Comparison of ENCODE assay signal across 29 mouse cellular contexts in the genomic region with DNA sequence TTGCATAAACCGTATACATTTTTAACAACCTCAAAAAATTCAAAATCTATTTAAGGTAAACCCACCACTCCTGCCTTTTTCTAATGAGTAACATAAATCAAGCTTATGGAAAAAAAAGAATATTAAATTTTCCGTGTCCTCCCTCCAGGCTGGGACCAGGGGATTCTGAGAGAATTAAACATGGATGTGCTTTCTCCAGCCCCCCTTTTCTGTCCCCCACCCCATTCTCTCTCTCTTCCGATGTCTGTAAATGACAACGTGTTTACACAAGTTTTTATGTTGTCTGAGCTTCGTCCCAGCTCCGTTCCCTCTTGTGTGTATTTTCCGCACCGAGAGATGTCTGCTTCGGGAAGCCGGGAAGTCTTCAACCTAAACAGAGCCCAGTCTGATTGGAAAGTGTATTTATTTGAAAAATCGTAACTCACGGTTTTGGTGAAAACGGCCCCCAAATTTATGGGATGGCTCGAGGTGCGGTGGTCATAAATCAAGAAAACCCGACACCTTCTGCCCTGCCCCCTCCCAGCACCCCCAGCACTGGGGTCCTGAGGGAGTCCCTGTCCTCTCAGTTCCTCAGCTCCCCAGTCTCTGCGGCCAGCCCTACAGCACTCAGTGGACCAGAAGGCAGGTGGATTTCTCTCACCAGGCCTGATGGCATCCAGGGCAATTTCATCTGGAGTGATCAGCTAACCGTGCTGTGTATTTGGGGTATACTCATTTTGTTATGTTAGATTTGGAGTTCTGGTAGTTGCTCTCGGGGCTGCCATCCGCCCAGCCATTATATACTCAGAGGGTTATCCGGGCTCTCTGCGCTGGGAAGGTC. TPM values are rescaled to one million over a fixed set of nuclear protein-coding genes. Genes with fewer than 3 reads are reported as not detected.
DNase-seq lines count a peak whose midpoint lies in the region; ATAC-seq lines count a peak whose summit lies in the region.
"Had no signal": no experiment of that assay in that cellular context is flagged by ENCODE, and none has a peak within 500 bp of the region (broad histone marks: within the 10 kb centered on the region; RNA-seq: fewer than 3 reads in every experiment).

No protein-coding gene starts in this region.

- H3K9me3 ChIP-seq in heart, embryonic 13.5 days = no peaks in the 10 kb centered on the region
- no peaks in the 10 kb centered on the region for H3K9me3 ChIP-seq in midbrain, embryonic 10.5 days (replicated peaks)
- H3K9me3 ChIP-seq in midbrain, embryonic 15.5 days = no peaks in the 10 kb centered on the region
- H3K9me3 ChIP-seq in intestine, embryonic 15.5 days = no peaks in the 10 kb centered on the region
- H3K9me3 ChIP-seq in limb, embryonic 11.5 days (ENCODE audit: control insufficient read depth, low read length) = no peaks in the 10 kb centered on the region
- H3K9me3 ChIP-seq: forebrain, embryonic 13.5 days; G1E; heart, embryonic 15.5 days; liver, embryonic 15.5 days; lung, embryonic 15.5 days; megakaryocyte, embryonic 14.5 days had no signal

- ATAC-seq in heart, embryonic 13.5 days (ENCODE audit: extremely low read depth, insufficient number of reproducible peaks, low FRiP score, low TSS enrichment) = no peak
- no peak for ATAC-seq in midbrain, embryonic 15.5 days (replicated peaks)
- no peak; the same call in 1 of the 2 replicates for ATAC-seq in intestine, embryonic 15.5 days
- ATAC-seq in limb, embryonic 11.5 days (ENCODE audit: insufficient number of reproducible peaks, low FRiP score, low TSS enrichment, low read depth) = no peak
- ATAC-seq: forebrain, embryonic 13.5 days had no signal

- H3K9ac ChIP-seq in heart, embryonic 13.5 days = peak overlapping the region; percentile 33; the same call in 1 of the 2 replicates
- H3K9ac ChIP-seq in midbrain, embryonic 15.5 days = no peak overlapping the region
- no peak overlapping the region for H3K9ac ChIP-seq in intestine, embryonic 15.5 days
- H3K9ac ChIP-seq in limb, embryonic 11.5 days (ENCODE audit: low read length) = no peak overlapping the region
- H3K9ac ChIP-seq: forebrain, embryonic 13.5 days; liver, embryonic 15.5 days; lung, embryonic 15.5 days had no signal

- H3K4me3 ChIP-seq in heart, embryonic 13.5 days = no peak overlapping the region
- H3K4me3 ChIP-seq in midbrain, embryonic 10.5 days = no peak overlapping the region
- no peak overlapping the region for H3K4me3 ChIP-seq in midbrain, embryonic 15.5 days
- H3K4me3 ChIP-seq in intestine, embryonic 15.5 days (replicated peaks) = no peak overlapping the region
- H3K4me3 ChIP-seq in limb, embryonic 11.5 days (ENCODE audit: low read depth, low read length) = no peak overlapping the region
- H3K4me3 ChIP-seq: forebrain, embryonic 13.5 days; liver, embryonic 15.5 days; lung, embryonic 15.5 days; megakaryocyte, embryonic 14.5 days had no signal

- 27% methylated on average over 22 of the region's 22 CpGs for WGBS in heart, embryonic 13.5 days
- 4% methylated on average over 22 of the region's 22 CpGs for WGBS in midbrain, embryonic 10.5 days
- 4% methylated on average over 22 of the region's 22 CpGs for WGBS in midbrain, embryonic 15.5 days
- 13% methylated on average over 22 of the region's 22 CpGs for WGBS in intestine, embryonic 15.5 days
- WGBS in limb, embryonic 11.5 days = 4% methylated on average over 22 of the region's 22 CpGs

- no peak overlapping the region for H3K4me2 ChIP-seq in heart, embryonic 13.5 days
- no peak overlapping the region for H3K4me2 ChIP-seq in midbrain, embryonic 15.5 days
- no peak overlapping the region; the same call in 1 of the 2 replicates for H3K4me2 ChIP-seq in intestine, embryonic 15.5 days (replicated peaks)
- H3K4me2 ChIP-seq in limb, embryonic 11.5 days (ENCODE audit: low read depth, severe bottlenecking) = peak overlapping the region; percentile 18; the same call in 1 of the 2 replicates
- H3K4me2 ChIP-seq: forebrain, embryonic 13.5 days; liver, embryonic 15.5 days; lung, embryonic 15.5 days had no signal

- H3K27ac ChIP-seq in heart, embryonic 13.5 days (replicated peaks) = no peak overlapping the region
- no peak overlapping the region for H3K27ac ChIP-seq in midbrain, embryonic 10.5 days (replicated peaks)
- no peak overlapping the region for H3K27ac ChIP-seq in midbrain, embryonic 15.5 days
- peak overlapping the region; percentile 56; the same call in 1 of the 2 replicates for H3K27ac ChIP-seq in intestine, embryonic 15.5 days
- H3K27ac ChIP-seq in limb, embryonic 11.5 days (replicated peaks; ENCODE audit: low read depth, low read length) = no peak overlapping the region
- H3K27ac ChIP-seq: forebrain, embryonic 13.5 days; heart, embryonic 15.5 days; liver, embryonic 15.5 days; lung, embryonic 15.5 days had no signal

- intact Hi-C loops in heart, postnatal 10 days (cut with DNase I) = no loop called here

- no peaks in the 10 kb centered on the region for H3K36me3 ChIP-seq in heart, embryonic 13.5 days
- no peaks in the 10 kb centered on the region for H3K36me3 ChIP-seq in midbrain, embryonic 10.5 days
- no peaks in the 10 kb centered on the region for H3K36me3 ChIP-seq in midbrain, embryonic 15.5 days (replicated peaks)
- H3K36me3 ChIP-seq in intestine, embryonic 15.5 days = no peaks in the 10 kb centered on the region
- H3K36me3 ChIP-seq in limb, embryonic 11.5 days (ENCODE audit: control insufficient read depth, insufficient read depth, low read length) = no peaks in the 10 kb centered on the region
- H3K36me3 ChIP-seq: G1E; heart, embryonic 15.5 days; liver, embryonic 15.5 days; lung, embryonic 15.5 days had no signal

- H3K27me3 ChIP-seq in heart, embryonic 13.5 days (replicated peaks) = peaks cover 94% of the 10 kb centered on the region
- peaks cover 100% of the 10 kb centered on the region for H3K27me3 ChIP-seq in midbrain, embryonic 10.5 days (ENCODE audit: low read depth, poor library complexity, severe bottlenecking)
- peaks cover 83% of the 10 kb centered on the region for H3K27me3 ChIP-seq in midbrain, embryonic 15.5 days (replicated peaks)
- H3K27me3 ChIP-seq in intestine, embryonic 15.5 days (replicated peaks) = peaks cover 59% of the 10 kb centered on the region
- peaks cover 70% of the 10 kb centered on the region for H3K27me3 ChIP-seq in limb, embryonic 11.5 days (ENCODE audit: control insufficient read depth, insufficient read depth, low read length)

- H3K4me1 ChIP-seq in heart, embryonic 13.5 days = peaks cover 28% of the 10 kb centered on the region
- peaks cover 19% of the 10 kb centered on the region for H3K4me1 ChIP-seq in midbrain, embryonic 10.5 days
- peaks cover 24% of the 10 kb centered on the region for H3K4me1 ChIP-seq in midbrain, embryonic 15.5 days
- H3K4me1 ChIP-seq in intestine, embryonic 15.5 days (replicated peaks) = peaks cover 13% of the 10 kb centered on the region
- H3K4me1 ChIP-seq in limb, embryonic 11.5 days (ENCODE audit: control insufficient read depth, insufficient read depth, low read length) = peaks cover 22% of the 10 kb centered on the region
- H3K4me1 ChIP-seq: liver, embryonic 15.5 days had no signal

- no peak for DNase-seq in heart, postnatal 10 days
- DNase-seq in midbrain, embryonic 10.5 days (ENCODE audit: low spot score) = peak; percentile 48
- peak; percentile 57 for DNase-seq in limb, embryonic 11.5 days (ENCODE audit: low spot score)
- no peak for DNase-seq in cerebellum, postnatal 25 days
- DNase-seq: adrenal gland, adult 2 months; B cell, adult 2 months; cerebellum, adult 11-12 months; cerebellum, postnatal 10 days; gastrocnemius, postnatal 36 days; layer of hippocampus, adult 9-11 months; liver; lung, postnatal 36 days had no signal

RNA-seq across cellular contexts. Expression of gene Hand1, which starts 5.5 kb away (rescaled TPM):
- polyA plus RNA-seq in heart, embryonic 13.5 days (2015; fragmentation: Nextera tagmentation; extraction: Ambion mirVana) = 19.7 and 24.3 TPM in 2 replicates
- total RNA-seq in heart, postnatal 10 days (2021) = under 1 TPM in 1 of 2 experiments, not detected in 1; 0.15 TPM
- 0.15 TPM in 1 of 2 replicates, not detected in the other for polyA plus RNA-seq in midbrain, embryonic 10.5 days (2016; fragmentation: Nextera tagmentation; extraction: Ambion mirVana)
- polyA plus RNA-seq in midbrain, embryonic 15.5 days (2015; fragmentation: Nextera tagmentation; extraction: Ambion mirVana) = not detected in 2 replicates
- 25.9 and 27.5 TPM in 2 replicates for polyA plus RNA-seq in intestine, embryonic 15.5 days (2015; fragmentation: Nextera tagmentation; extraction: Ambion mirVana)
- 2.6 and 3.0 TPM in 2 replicates for polyA plus RNA-seq in limb, embryonic 11.5 days (2014; fragmentation: Nextera tagmentation; extraction: Ambion mirVana)
- total RNA-seq: CH12.LX; G1E; gastrocnemius, adult 18-20 months; gastrocnemius, postnatal 36 days; hematopoietic stem cell, adult 5-6 weeks; left cerebral cortex, adult 18-20 months; left cerebral cortex, postnatal 25 days; monocyte, adult 5-6 weeks had no signal
- polyA plus RNA-seq: forebrain, embryonic 13.5 days; G1E; kidney, embryonic 14.5 days; spleen, adult 2 months had no signal

RNA-seq across cellular contexts. Expression of gene Sap30l, which starts 36.6 kb away (rescaled TPM):
- polyA plus RNA-seq in heart, embryonic 13.5 days (2015; fragmentation: Nextera tagmentation; extraction: Ambion mirVana) = 6.9 and 7.1 TPM in 2 replicates
- 10 to 100 TPM; 36.1 to 38.8 TPM for total RNA-seq in heart, postnatal 10 days (2021)
- 7.2 TPM in 2 replicates for polyA plus RNA-seq in midbrain, embryonic 10.5 days (2016; fragmentation: Nextera tagmentation; extraction: Ambion mirVana)
- polyA plus RNA-seq in midbrain, embryonic 15.5 days (2015; fragmentation: Nextera tagmentation; extraction: Ambion mirVana) = 9.3 and 11.6 TPM in 2 replicates
- 11.2 and 12.0 TPM in 2 replicates for polyA plus RNA-seq in intestine, embryonic 15.5 days (2015; fragmentation: Nextera tagmentation; extraction: Ambion mirVana)
- 14.1 and 15.2 TPM in 2 replicates for polyA plus RNA-seq in limb, embryonic 11.5 days (2014; fragmentation: Nextera tagmentation; extraction: Ambion mirVana)

Comparison
In these comparisons a context has a peak if more than half of its experiments do, and no peak if none do; other contexts are left out.
1. DNase-seq: peak in midbrain, embryonic 10.5 days (single experiment) and limb, embryonic 11.5 days (single experiment); none in heart, postnatal 10 days (0 of 2) and cerebellum, postnatal 25 days (0 of 2).